Mouse (Mus musculus) olfactory bulb, adult 2 months (tissue): Measurements from ENCODE around the gene Ror2. TPM values are rescaled to one million over a fixed set of nuclear protein-coding genes. Genes with fewer than 3 reads are reported as not detected.

Experiments
- H3K27ac ChIP-seq: fragments of 200-500 bp; 2 replicates; pipeline ENCODE4 v1.5.1; 2012; ENCODE audit warnings: low read depth, low read length; ENCODE audit not compliant: insufficient read depth
- H3K4me1 ChIP-seq: fragments of 200-500 bp; 2 replicates; pipeline ENCODE4 v1.6.1; 2012; ENCODE audit warnings: low read length; ENCODE audit not compliant: control insufficient read depth, insufficient read depth
- H3K4me3 ChIP-seq: fragments of 200-500 bp; 2 replicates; pipeline ENCODE4 v1.5.1; 2012; ENCODE audit warnings: mild to moderate bottlenecking, low read depth, low read length, moderate library complexity; ENCODE audit not compliant: insufficient read depth
- CTCF ChIP-seq: fragments of 200-500 bp; IDR thresholded peaks from 2 replicates; pipeline ENCODE4 v1.5.1; 2012; ENCODE audit warnings: low read depth, mild to moderate bottlenecking, low read length, moderate library complexity; ENCODE audit not compliant: insufficient read depth
- POLR2A ChIP-seq: fragments of 200-500 bp; IDR thresholded peaks from 2 replicates; pipeline ENCODE4 v1.6.1; 2012; ENCODE audit warnings: mild to moderate bottlenecking, low read depth, low read length, moderate library complexity; ENCODE audit not compliant: insufficient read depth
- WGBS: fragments of 180-500 bp; shearing (Covaris S2); methylation state at CpG from one replicate; pipeline ENCODE4 v1.1.7; 2018; 5-methylcytosine and 5-hydroxymethylcytosine counted together
- polyA plus RNA-seq: library from polyadenylated mRNA; stranded (reverse); fragments of >200 nt; gene quantifications from 2 replicates; pipeline ENCODE4 v1.2.4, GENCODE M21; 2012; ENCODE audit warnings: low replicate concordance; ENCODE audit not compliant: missing spikeins, insufficient read depth, insufficient read length

Gene Ror2
- polyA plus RNA-seq, 1 experiment = not detected

- Histone ChIP-seq H3K4me3 (no peak overlapping the region), H3K4me1 (no peaks in the 10 kb centered on the region; the same call in 1 of the 2 replicates), H3K27ac (no peak overlapping the region)
- 67% methylated on average over 6 of the region's 6 CpGs for WGBS
- no peak for TF ChIP-seq POLR2A
- TF ChIP-seq CTCF = no peak
Measured at GRCm38 (mm10) chr13:53217396-53217975, 68.4 kb downstream of the Ror2 start.

DNA sequence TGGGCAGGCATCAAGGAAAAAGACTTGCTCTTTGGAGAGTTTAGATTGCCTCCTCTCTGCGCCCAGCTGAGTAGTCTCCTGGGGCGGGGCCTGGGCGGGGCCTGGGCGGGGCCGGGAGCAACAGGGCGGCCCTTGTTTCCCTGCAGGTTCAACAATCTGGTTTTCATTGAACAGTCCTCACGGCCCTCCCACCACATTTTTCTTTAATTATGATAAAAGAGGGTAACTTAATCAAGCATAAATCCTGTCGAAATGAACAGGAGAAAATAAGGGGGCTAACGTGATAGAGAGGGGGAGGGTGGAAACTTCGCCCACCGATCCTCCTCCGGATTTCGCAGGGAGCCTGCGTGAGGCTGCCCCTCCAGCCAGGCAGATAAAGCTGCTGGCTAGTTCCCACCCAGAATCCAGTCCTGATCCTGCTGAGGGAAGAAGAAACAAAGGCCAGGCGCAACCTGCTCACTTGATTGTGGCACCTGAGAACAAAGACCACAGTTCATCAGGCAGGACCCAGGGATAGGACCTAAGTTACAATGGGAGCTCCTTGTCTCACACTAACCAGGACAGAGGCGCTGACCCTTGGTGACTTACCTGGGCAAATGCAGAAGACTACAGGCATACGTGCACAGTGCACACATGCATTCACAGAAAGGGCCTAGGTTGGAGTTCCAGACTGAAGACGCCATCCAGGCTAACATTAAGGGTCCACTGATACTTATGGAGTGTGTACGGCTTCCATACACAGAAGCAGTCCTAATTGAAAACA lies 73.8 kb downstream of the Ror2 start:
- TF ChIP-seq CTCF (no peak), POLR2A (no peak)
- Histone ChIP-seq H3K27ac (no peak overlapping the region), H3K4me1 (peaks cover 8% of the 10 kb centered on the region), H3K4me3 (no peak overlapping the region)
- 28% methylated on average over 19 of the region's 19 CpGs for WGBS

- TF ChIP-seq POLR2A = no peak
- no peak for TF ChIP-seq CTCF
- H3K4me3 ChIP-seq = no peak overlapping the region
- H3K27ac ChIP-seq = no peak overlapping the region
- H3K4me1 ChIP-seq = peaks cover 8% of the 10 kb centered on the region
- 79% methylated on average over 10 of the region's 10 CpGs for WGBS
Measured at GRCm38 (mm10) chr13:53208556-53208955, 77.4 kb downstream of the Ror2 start.

- 78% methylated on average over 17 of the region's 17 CpGs for WGBS
- no peak for TF ChIP-seq CTCF
- TF ChIP-seq POLR2A = no peak
Measured at GRCm38 (mm10) chr13:53205128-53205911, 80.6 kb downstream of the Ror2 start.

GRCm38 (mm10) chr13:53202439-53202830 lies 83.5 kb downstream of the Ror2 start:
- WGBS = 66% methylated on average over 5 of the region's 5 CpGs
- TF ChIP-seq CTCF (no peak), POLR2A (no peak)
- Histone ChIP-seq H3K4me1 (peaks cover 15% of the 10 kb centered on the region), H3K27ac (no peak overlapping the region), H3K4me3 (no peak overlapping the region)

More at GRCm38 (mm10) chr13:53205128-53205911, 80.6 kb downstream of the Ror2 start:
- Histone ChIP-seq H3K4me1 (peaks cover 10% of the 10 kb centered on the region), H3K4me3 (no peak overlapping the region), H3K27ac (no peak overlapping the region)

DNA sequence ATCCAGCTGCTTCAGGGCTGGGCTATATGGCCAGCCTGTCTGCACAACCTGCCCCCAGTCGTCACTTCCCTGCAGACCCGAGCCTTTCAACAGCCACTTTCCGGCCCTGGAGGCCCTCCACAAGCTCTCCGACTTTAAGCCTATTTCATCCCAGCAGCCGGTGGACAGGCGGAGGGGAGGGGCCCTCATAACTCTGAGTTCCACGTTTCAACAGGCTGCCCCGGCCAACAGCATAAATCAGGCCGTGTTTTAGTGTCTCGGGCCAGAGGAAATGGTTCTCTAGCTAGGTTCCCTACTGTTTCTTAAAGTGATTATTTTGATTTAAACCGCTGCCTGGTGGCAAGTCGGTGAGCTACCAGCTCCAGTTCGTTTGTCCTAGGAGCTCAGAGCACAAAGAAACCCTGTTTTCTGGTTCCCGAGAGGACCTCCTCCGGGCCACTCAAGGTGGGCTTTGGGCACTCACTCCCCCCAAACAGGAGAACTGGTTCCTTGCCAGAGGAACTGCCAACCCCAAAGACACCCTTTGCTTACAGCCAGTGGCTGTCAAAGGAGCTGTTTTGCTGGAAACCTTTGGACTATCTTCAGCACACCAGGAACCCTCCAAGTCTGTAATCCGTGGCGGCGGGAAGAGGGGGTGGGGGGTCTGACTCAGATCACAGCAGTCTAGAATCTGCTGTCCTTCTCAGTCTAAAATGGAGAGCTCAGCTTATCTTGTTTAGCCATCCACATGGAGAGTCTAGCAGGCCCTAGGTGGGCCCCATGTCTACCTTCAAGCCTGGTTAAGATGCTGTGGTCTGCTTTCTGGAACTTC lies 84.1 kb downstream of the Ror2 start:
- TF ChIP-seq CTCF = no peak
- no peak for TF ChIP-seq POLR2A
- WGBS = 37% methylated on average over 18 of the region's 18 CpGs
- H3K4me3 ChIP-seq = no peak overlapping the region
- no peak overlapping the region; the same call in 1 of the 2 replicates for H3K27ac ChIP-seq
- H3K4me1 ChIP-seq = peaks cover 20% of the 10 kb centered on the region

- no peak for TF ChIP-seq CTCF
- TF ChIP-seq POLR2A = no peak
- whole genome bisulfite sequencing = 84% methylated on average over 4 of the region's 4 CpGs
- peaks cover 30% of the 10 kb centered on the region for H3K4me1 ChIP-seq
- H3K4me3 ChIP-seq = no peak overlapping the region
- H3K27ac ChIP-seq = no peak overlapping the region
Measured at GRCm38 (mm10) chr13:53200121-53200520, 85.8 kb downstream of the Ror2 start.

DNA sequence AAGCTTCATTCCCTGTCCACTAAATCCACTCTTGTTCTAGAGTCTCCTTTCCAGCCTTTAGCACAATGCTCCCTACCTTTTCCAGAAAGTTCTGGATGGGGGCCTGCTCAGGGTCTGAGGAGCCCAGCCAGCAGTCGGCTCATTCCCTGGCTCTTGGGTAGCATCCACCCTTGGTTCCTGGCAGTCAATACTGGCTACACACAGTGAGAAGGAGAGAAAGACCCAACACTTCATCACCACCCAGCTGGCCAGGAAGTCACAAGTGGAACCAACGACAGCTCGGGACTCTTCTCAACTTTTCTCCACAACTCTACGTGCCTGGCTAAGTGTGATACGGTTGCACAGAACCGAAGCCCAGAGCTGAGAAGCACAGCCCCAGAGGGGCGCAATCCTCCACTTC lies 86.7 kb downstream of the Ror2 start:
- no peak overlapping the region for H3K4me3 ChIP-seq
- no peak overlapping the region for H3K27ac ChIP-seq
- peaks cover 30% of the 10 kb centered on the region for H3K4me1 ChIP-seq
- TF ChIP-seq CTCF (no peak), POLR2A (no peak)
- WGBS = 89% methylated on average over 7 of the region's 7 CpGs

DNA sequence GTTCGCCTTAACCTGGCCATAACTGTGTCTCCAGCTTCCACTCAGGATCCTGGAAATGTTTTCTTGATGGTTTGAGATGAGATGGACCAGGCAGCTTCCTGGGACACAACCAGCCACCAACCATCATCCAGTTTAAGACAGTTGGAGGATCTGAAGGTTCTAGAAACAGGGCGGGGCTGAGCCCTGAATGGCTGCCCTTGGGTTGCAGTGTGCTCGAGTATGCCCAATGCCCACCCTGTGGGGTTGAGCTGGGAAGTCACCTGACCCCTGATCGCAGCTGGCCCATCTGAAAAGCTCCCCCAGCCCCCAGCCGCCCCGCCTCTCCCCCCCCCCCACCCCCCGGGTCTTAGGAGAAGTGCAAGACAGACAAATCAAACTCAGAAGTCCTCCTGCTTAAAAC lies 89.2 kb downstream of the Ror2 start:
- H3K4me1 ChIP-seq = peaks cover 23% of the 10 kb centered on the region
- no peak for TF ChIP-seq CTCF
- no peak for TF ChIP-seq POLR2A
- no peak overlapping the region for H3K27ac ChIP-seq
- 41% methylated on average over 7 of the region's 7 CpGs for WGBS
- no peak overlapping the region for H3K4me3 ChIP-seq
